Mouse (Mus musculus) neural tube, embryonic 14.5 days (tissue): ENCODE data around the gene Cdk14. TPM values are rescaled to one million over a fixed set of nuclear protein-coding genes. Genes with fewer than 3 reads are reported as not detected.

Experiments
- ATAC-seq: fragments of 200-750 bp; cut with Nextera tagmentation; 2 replicates; pipeline ENCODE4 v1.8.0; 2017; ENCODE audit warnings: low read depth, mild to moderate bottlenecking, moderate TSS enrichment, moderate library complexity
- H3K27ac ChIP-seq: fragments of 300-500 bp; sonication (generic); 2 replicates; pipeline ENCODE4 v1.5.1; 2014; ENCODE audit warnings: low read depth, mild to moderate bottlenecking, control low read depth, low read length, moderate library complexity, mixed read lengths
- H3K27me3 ChIP-seq: fragments of 300-500 bp; sonication (generic); 2 replicates; pipeline ENCODE4 v1.6.1; 2014; ENCODE audit warnings: low read length; ENCODE audit not compliant: control insufficient read depth, insufficient read depth
- H3K36me3 ChIP-seq: fragments of 300-500 bp; sonication (generic); 2 replicates; pipeline ENCODE4 v1.6.1; 2014; ENCODE audit warnings: low read length, mixed read lengths; ENCODE audit not compliant: control insufficient read depth, insufficient read depth
- H3K4me1 ChIP-seq: fragments of 300-500 bp; sonication (generic); 2 replicates; pipeline ENCODE4 v1.6.1; 2014; ENCODE audit warnings: low read length; ENCODE audit not compliant: control insufficient read depth, insufficient read depth
- H3K4me2 ChIP-seq: fragments of 300-500 bp; sonication (generic); 2 replicates; pipeline ENCODE4 v1.6.1; 2014; ENCODE audit warnings: mild to moderate bottlenecking, low read depth, low read length, control low read depth
- H3K4me3 ChIP-seq: fragments of 300-500 bp; sonication (generic); 2 replicates; pipeline ENCODE4 v1.5.1; 2014; ENCODE audit warnings: low read depth, low read length, control low read depth, mixed read lengths
- H3K9ac ChIP-seq: fragments of 300-500 bp; sonication (generic); replicated peaks from 2 replicates; pipeline ENCODE4 v1.6.1; 2014; ENCODE audit warnings: low read depth, mild to moderate bottlenecking, control low read depth, low read length, mixed read lengths
- H3K9me3 ChIP-seq: fragments of 300-500 bp; sonication (generic); 2 replicates; pipeline ENCODE4 v1.6.1; 2016; ENCODE audit warnings: low read length; ENCODE audit not compliant: control insufficient read depth
- WGBS: fragments of 180-500 bp; shearing (Covaris S2); extraction: QIAGEN DNeasy Blood & Tissue Kit; methylation state at CpG from one replicate; pipeline ENCODE4 v1.1.7; 2014; 5-methylcytosine and 5-hydroxymethylcytosine counted together
- polyA plus RNA-seq: library from polyadenylated mRNA; unstranded; fragments of >200 nt; fragmentation: Nextera tagmentation; extraction: Ambion mirVana; gene quantifications from 2 replicates; pipeline ENCODE4 v1.2.1, GENCODE M21; 2014

The Cdk14 gene
- polyA plus RNA-seq, 1 experiment from 2014 or later: 53.5 TPM

DNA sequence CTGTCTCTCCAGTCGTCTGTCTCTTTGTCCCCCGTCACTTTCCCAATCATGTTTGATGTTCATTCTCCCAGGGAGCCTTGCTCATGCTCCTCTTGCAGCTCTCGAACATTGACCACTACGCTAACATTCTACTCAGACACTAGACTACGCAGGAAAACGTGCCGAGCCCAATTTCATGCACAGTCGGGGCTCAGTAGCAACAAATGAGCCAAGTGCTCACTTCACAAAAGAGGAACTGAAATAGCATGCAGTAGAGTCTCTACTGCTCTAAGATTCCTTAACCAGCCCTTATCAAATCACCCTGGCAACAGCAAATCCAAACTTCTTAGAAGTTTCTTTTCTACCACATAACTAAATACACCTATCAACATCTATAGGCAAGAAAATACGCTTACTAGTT, 214.1 kb downstream of the Cdk14 start:
- Histone ChIP-seq H3K4me1 (no peaks in the 10 kb centered on the region; the same call in 1 of the 2 replicates), H3K9me3 (no peaks in the 10 kb centered on the region), H3K27ac (no peak overlapping the region), H3K9ac (no peak overlapping the region), H3K4me3 (no peak overlapping the region), H3K4me2 (no peak overlapping the region), H3K36me3 (no peaks in the 10 kb centered on the region), H3K27me3 (no peaks in the 10 kb centered on the region)
- ATAC-seq: peak; percentile 60; the same call in 1 of the 2 replicates
- 33% methylated on average over 9 of the region's 9 CpGs for WGBS

DNA sequence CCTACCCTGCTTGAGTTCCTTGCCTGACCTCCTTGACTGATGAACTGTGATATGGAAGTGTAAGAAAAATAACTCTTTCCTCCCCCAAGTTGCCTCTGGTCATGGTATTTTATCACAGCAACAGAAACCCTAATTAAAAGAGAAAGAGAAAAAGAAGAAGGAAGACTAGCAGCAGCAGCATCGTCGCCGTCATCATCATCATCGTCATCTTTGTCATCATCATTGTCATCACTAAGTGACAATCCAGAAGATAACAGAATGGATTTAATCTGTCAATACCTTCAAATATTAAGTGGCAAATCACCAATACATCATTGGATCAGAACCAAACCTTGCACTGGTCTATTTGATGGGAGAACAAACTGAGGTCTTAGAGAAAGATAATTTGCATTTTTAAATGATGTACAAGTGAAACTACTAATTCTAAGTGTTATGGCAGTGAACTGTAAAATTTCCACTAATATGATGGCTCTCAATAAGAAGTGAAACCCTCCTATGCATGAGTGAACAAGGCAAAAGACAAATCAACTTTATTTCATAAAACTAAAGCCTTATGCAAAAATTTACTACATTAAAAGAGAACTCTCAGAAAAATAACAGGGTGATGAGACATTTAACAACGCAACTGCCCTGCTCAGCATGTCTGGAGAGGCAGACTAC, 225.4 kb downstream of the Cdk14 start:
- no peaks in the 10 kb centered on the region for H3K36me3 ChIP-seq
- no peak overlapping the region for H3K4me3 ChIP-seq
- 97% methylated on average over 5 of the region's 5 CpGs for WGBS
- H3K9ac ChIP-seq: no peak overlapping the region
- ATAC-seq: no peak
- H3K4me2 ChIP-seq: no peak overlapping the region
- no peak overlapping the region for H3K27ac ChIP-seq
- no peaks in the 10 kb centered on the region for H3K9me3 ChIP-seq
- no peaks in the 10 kb centered on the region for H3K4me1 ChIP-seq
- no peaks in the 10 kb centered on the region for H3K27me3 ChIP-seq

DNA sequence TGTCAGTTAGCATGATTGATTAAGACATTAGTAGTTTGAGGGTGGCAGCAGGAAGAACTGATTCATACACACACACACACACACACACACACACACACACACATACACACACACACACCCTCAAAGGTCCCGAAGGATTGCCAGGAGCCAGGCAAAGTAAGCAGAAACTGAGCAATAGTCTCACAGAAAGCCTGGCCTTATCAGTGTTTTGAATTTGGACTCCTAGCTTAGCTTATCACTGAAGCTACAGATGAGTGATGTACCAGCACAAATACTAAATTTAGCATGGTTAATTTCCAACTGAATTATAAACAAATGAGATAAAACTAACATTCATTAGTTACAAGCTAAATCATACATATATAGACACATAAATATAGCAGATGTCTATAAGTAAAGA, 230.5 kb downstream of the Cdk14 start:
- Histone ChIP-seq H3K36me3 (no peaks in the 10 kb centered on the region), H3K9me3 (no peaks in the 10 kb centered on the region), H3K4me2 (no peak overlapping the region), H3K9ac (no peak overlapping the region), H3K27ac (no peak overlapping the region), H3K4me3 (no peak overlapping the region), H3K4me1 (no peaks in the 10 kb centered on the region), H3K27me3 (no peaks in the 10 kb centered on the region)
- 91% methylated on average over 1 of the region's 1 CpGs for WGBS
- no peak for ATAC-seq

GRCm38 (mm10) chr5:5185987-5186742, 233.9 kb downstream of the Cdk14 start:
- Histone ChIP-seq H3K36me3 (no peaks in the 10 kb centered on the region), H3K27ac (no peak overlapping the region), H3K9ac (no peak overlapping the region), H3K27me3 (no peaks in the 10 kb centered on the region), H3K4me2 (no peak overlapping the region), H3K4me1 (no peaks in the 10 kb centered on the region), H3K9me3 (no peaks in the 10 kb centered on the region), H3K4me3 (no peak overlapping the region)
- ATAC-seq: no peak
- 85% methylated on average over 3 of the region's 3 CpGs for WGBS

DNA sequence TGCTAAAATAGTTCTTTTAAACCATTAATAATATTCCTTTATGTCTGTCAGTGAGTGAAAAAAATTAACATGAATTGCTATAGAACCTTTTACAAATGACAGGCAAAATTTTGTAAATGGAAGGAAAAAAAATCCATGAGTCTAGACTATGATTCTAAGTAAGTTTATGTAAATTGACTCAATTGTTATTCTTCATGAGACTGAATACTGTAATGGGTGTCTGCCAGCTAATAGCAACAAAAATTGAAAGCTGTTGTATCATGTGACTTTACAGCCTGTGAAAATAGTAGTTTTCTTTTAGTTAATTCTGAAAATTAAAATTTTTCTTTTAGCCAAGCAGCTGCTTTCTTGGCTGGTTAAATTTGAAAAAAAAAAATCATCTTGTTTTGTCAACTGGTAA, 234.6 kb downstream of the Cdk14 start:
- Histone ChIP-seq H3K4me3 (no peak overlapping the region), H3K9ac (no peak overlapping the region), H3K27me3 (no peaks in the 10 kb centered on the region), H3K9me3 (no peaks in the 10 kb centered on the region), H3K4me1 (no peaks in the 10 kb centered on the region), H3K4me2 (no peak overlapping the region), H3K36me3 (no peaks in the 10 kb centered on the region), H3K27ac (no peak overlapping the region)
- no peak for ATAC-seq

GRCm38 (mm10) chr5:5180711-5181110, 239.4 kb downstream of the Cdk14 start:
- no peak for ATAC-seq
- H3K4me3 ChIP-seq: no peak overlapping the region
- no peak overlapping the region for H3K27ac ChIP-seq
- no peaks in the 10 kb centered on the region for H3K9me3 ChIP-seq
- 93% methylated on average over 2 of the region's 2 CpGs for WGBS
- H3K9ac ChIP-seq: no peak overlapping the region
- H3K4me2 ChIP-seq: no peak overlapping the region
- no peaks in the 10 kb centered on the region for H3K27me3 ChIP-seq
- H3K4me1 ChIP-seq: 0 out of 2 replicates have a peak, but pooled peaks cover 4% of the 10 kb centered on the region
- no peaks in the 10 kb centered on the region for H3K36me3 ChIP-seq

- Histone ChIP-seq H3K9me3 (no peaks in the 10 kb centered on the region), H3K4me3 (no peak overlapping the region), H3K27me3 (no peaks in the 10 kb centered on the region), H3K4me2 (no peak overlapping the region), H3K9ac (no peak overlapping the region), H3K4me1 (0 out of 2 replicates have a peak, but pooled peaks cover 4% of the 10 kb centered on the region), H3K27ac (no peak overlapping the region), H3K36me3 (no peaks in the 10 kb centered on the region)
- no peak for ATAC-seq
Measured at GRCm38 (mm10) chr5:5180311-5180710, 239.8 kb downstream of the Cdk14 start.

DNA sequence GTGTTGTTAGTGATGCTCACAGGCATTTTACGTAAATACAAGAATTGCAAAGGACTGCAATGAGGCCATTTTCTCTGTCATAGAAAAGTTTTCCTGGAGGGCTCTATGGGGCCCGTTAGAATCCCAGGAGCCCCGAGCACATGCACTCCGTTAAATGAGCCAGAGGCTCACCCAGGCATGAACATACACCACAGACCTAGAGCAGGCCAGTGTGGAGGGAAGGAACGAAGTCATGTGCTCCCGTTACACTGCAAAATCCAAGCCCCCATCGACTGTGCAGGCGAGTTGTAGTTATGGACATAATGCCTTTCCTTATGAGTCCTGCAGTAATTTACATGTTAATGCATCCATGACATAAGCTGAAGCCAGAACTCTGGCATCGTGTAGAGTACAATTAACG, 244.1 kb downstream of the Cdk14 start:
- peak; percentile 68 for ATAC-seq
- H3K27me3 ChIP-seq: no peaks in the 10 kb centered on the region
- H3K4me3 ChIP-seq: no peak overlapping the region
- H3K9ac ChIP-seq: no peak overlapping the region
- H3K4me2 ChIP-seq: no peak overlapping the region
- H3K9me3 ChIP-seq: no peaks in the 10 kb centered on the region
- 56% methylated on average over 10 of the region's 10 CpGs for WGBS
- H3K27ac ChIP-seq: no peak overlapping the region
- H3K4me1 ChIP-seq: 0 out of 2 replicates have a peak, but pooled peaks cover 7% of the 10 kb centered on the region
- no peaks in the 10 kb centered on the region for H3K36me3 ChIP-seq

GRCm38 (mm10) chr5:5175611-5176010, 244.5 kb downstream of the Cdk14 start:
- Histone ChIP-seq H3K4me1 (0 out of 2 replicates have a peak, but pooled peaks cover 7% of the 10 kb centered on the region), H3K36me3 (no peaks in the 10 kb centered on the region), H3K4me2 (no peak overlapping the region), H3K27me3 (no peaks in the 10 kb centered on the region), H3K9me3 (no peaks in the 10 kb centered on the region), H3K4me3 (no peak overlapping the region), H3K27ac (no peak overlapping the region), H3K9ac (no peak overlapping the region)
- no peak for ATAC-seq
- 86% methylated on average over 1 of the region's 1 CpGs for WGBS
